ENCODE assay signal across 17 mouse cellular contexts in genomic region chr4:111546009-111546408, GRCm38 (mm10).
DNase-seq lines count a peak whose midpoint lies in the region; ATAC-seq and TF ChIP-seq lines count a peak whose summit lies in the region.
"Had no signal": no experiment of that assay in that cellular context is flagged by ENCODE, and none has a peak within 500 bp of the region (broad histone marks: within the 10 kb centered on the region; RNA-seq: fewer than 3 reads in every experiment).

No protein-coding gene starts in this region.

- H3K4me1 ChIP-seq in hindbrain, postnatal 0 days (ENCODE audit: insufficient read depth, low read length), result no peaks in the 10 kb centered on the region
- H3K4me1 ChIP-seq in hindbrain, embryonic 12.5 days, result no peaks in the 10 kb centered on the region
- H3K4me1 ChIP-seq: embryonic facial prominence, embryonic 10.5 days; midbrain, embryonic 15.5 days; neural tube, embryonic 12.5 days had no signal

- no peak overlapping the region for H3K4me3 ChIP-seq in hindbrain, postnatal 0 days (ENCODE audit: low read length)
- H3K4me3 ChIP-seq in hindbrain, embryonic 12.5 days, result no peak overlapping the region
- H3K4me3 ChIP-seq: embryonic facial prominence, embryonic 10.5 days; midbrain, embryonic 15.5 days; neural tube, embryonic 12.5 days had no signal

- no peak overlapping the region for H3K9ac ChIP-seq in hindbrain, postnatal 0 days (replicated peaks; ENCODE audit: low read length)
- H3K9ac ChIP-seq in hindbrain, embryonic 12.5 days, result no peak overlapping the region
- H3K9ac ChIP-seq: midbrain, embryonic 15.5 days; neural tube, embryonic 12.5 days had no signal

- no peak for TF ChIP-seq POLR2A in brain, embryonic 14.5 days (IDR thresholded peaks at IDR 0.05; ENCODE audit: borderline replicate concordance, extremely low read depth, insufficient read depth, insufficient read length, poor library complexity, severe bottlenecking)

- WGBS in hindbrain, postnatal 0 days, result 59% methylated on average over 7 of the region's 7 CpGs
- WGBS in hindbrain, embryonic 12.5 days, result 69% methylated on average over 7 of the region's 7 CpGs

- no peak overlapping the region for H3K27ac ChIP-seq in hindbrain, postnatal 0 days
- no peak overlapping the region for H3K27ac ChIP-seq in hindbrain, embryonic 12.5 days
- H3K27ac ChIP-seq: embryonic facial prominence, embryonic 10.5 days; midbrain, embryonic 15.5 days; neural tube, embryonic 12.5 days had no signal

- no peak for TF ChIP-seq CTCF in hindbrain, postnatal 0 days (IDR thresholded peaks at IDR 0.05; ENCODE audit: low read depth)
- TF ChIP-seq CTCF in brain, embryonic 14.5 days (IDR thresholded peaks at IDR 0.05; ENCODE audit: borderline replicate concordance, extremely low read depth, insufficient read depth, insufficient read length), result no peak

- H3K4me2 ChIP-seq in hindbrain, postnatal 0 days (ENCODE audit: low read depth, low read length), result no peak overlapping the region
- H3K4me2 ChIP-seq in hindbrain, embryonic 12.5 days (replicated peaks), result no peak overlapping the region
- H3K4me2 ChIP-seq: midbrain, embryonic 15.5 days; neural tube, embryonic 12.5 days had no signal

- no peaks in the 10 kb centered on the region for H3K27me3 ChIP-seq in hindbrain, postnatal 0 days (ENCODE audit: insufficient read depth, low read length)
- no peaks in the 10 kb centered on the region for H3K27me3 ChIP-seq in hindbrain, embryonic 12.5 days
- H3K27me3 ChIP-seq: CH12.LX; midbrain, embryonic 15.5 days; neural tube, embryonic 12.5 days had no signal

- H3K36me3 ChIP-seq in hindbrain, postnatal 0 days (ENCODE audit: insufficient read depth, low read length), result no peaks in the 10 kb centered on the region
- no peaks in the 10 kb centered on the region for H3K36me3 ChIP-seq in hindbrain, embryonic 12.5 days
- H3K36me3 ChIP-seq: embryonic facial prominence, embryonic 10.5 days; midbrain, embryonic 15.5 days; neural tube, embryonic 12.5 days had no signal

- ATAC-seq in hindbrain, postnatal 0 days, result 0 out of 2 replicates have a peak, but pooled peaks have one; percentile 32
- no peak for ATAC-seq in hindbrain, embryonic 12.5 days (ENCODE audit: low FRiP score)
- ATAC-seq: activated CD4-positive, CD25-positive, alpha-beta regulatory T cell, adult 4 months; midbrain, embryonic 15.5 days had no signal

- DNase-seq in adrenal gland, adult 2 months, result peak; percentile 15
- DNase-seq in adrenal gland, adult 18-20 months (ENCODE audit: low spot score in 2 of 2), result no peak
- DNase-seq in hindbrain, postnatal 0 days (ENCODE audit: low spot score), result peak; percentile 10
- DNase-seq in brain, embryonic 14.5 days (ENCODE audit: low read depth), result peak; percentile 74
- DNase-seq in retina, postnatal 1 day, result peak; percentile 88
- no peak for DNase-seq in left cerebral cortex, adult 8-10 months (ENCODE audit: low spot score in 2 of 2)
- DNase-seq in ovary, adult 18-20 months (ENCODE audit: low spot score), result no peak
- DNase-seq: gastrocnemius, postnatal 10 days; kidney, postnatal 10 days; lung, adult 2 months; right cerebral cortex, adult 18-20 months had no signal

- no peaks in the 10 kb centered on the region for H3K9me3 ChIP-seq in hindbrain, postnatal 0 days (ENCODE audit: low read length)
- H3K9me3 ChIP-seq in hindbrain, embryonic 12.5 days (replicated peaks), result no peaks in the 10 kb centered on the region
- H3K9me3 ChIP-seq: embryonic facial prominence, embryonic 10.5 days; midbrain, embryonic 15.5 days; neural tube, embryonic 12.5 days had no signal

Comparison
In these comparisons a context has a peak if more than half of its experiments do, and no peak if none do; other contexts are left out.
1. DNase-seq: peak in adrenal gland, adult 2 months (single experiment), hindbrain, postnatal 0 days (single experiment), brain, embryonic 14.5 days (single experiment) and retina, postnatal 1 day (single experiment); none in adrenal gland, adult 18-20 months (0 of 2), left cerebral cortex, adult 8-10 months (0 of 2) and ovary, adult 18-20 months (single experiment).